Mouse (Mus musculus): Measurements from ENCODE around the gene Galr3.

GRCm38 (mm10) chr15:79040501-79041416 is 926 bp upstream of the Galr3 start:
- TF ChIP-seq GATA1 (IDR thresholded peaks at IDR 0.05; ENCODE audit: borderline replicate concordance, low read length): no peak
- TF ChIP-seq FLI1 (IDR thresholded peaks at IDR 0.05; ENCODE audit: low read length): no peak

Measured in megakaryocyte, embryonic 14.5 days (primary cell).